Mouse (Mus musculus) C2C12 (cell line): Measurements from ENCODE around the gene Flot2.

Experiments used
- CTCF ChIP-seq: IDR thresholded peaks from one replicate; pipeline ENCODE4 v1.5.1; 2011; ENCODE audit not compliant: control insufficient read depth, insufficient read depth, insufficient read length
- FOSL1 ChIP-seq: IDR thresholded peaks from one replicate; pipeline ENCODE4 v1.8.0; 2011; ENCODE audit warnings: mild to moderate bottlenecking, low read length; ENCODE audit not compliant: poor library complexity, insufficient read depth, severe bottlenecking
- MAX ChIP-seq: IDR thresholded peaks from one replicate; pipeline ENCODE4 v1.6.1; 2011; ENCODE audit warnings: mild to moderate bottlenecking, control low read depth
- MYOD1 ChIP-seq: IDR thresholded peaks from one replicate; pipeline ENCODE4 v1.6.1; 2011; ENCODE audit warnings: low read depth; ENCODE audit not compliant: control insufficient read depth, insufficient read length
- USF1 ChIP-seq: IDR thresholded peaks from one replicate; pipeline ENCODE4 v1.6.1; 2011; ENCODE audit warnings: low read depth, mild to moderate bottlenecking, control low read depth, moderate library complexity

GRCm38 (mm10) chr11:78056946-78057345 is 19.2 kb downstream of the Flot2 start:
- TF ChIP-seq MAX: no peak
- no peak for TF ChIP-seq CTCF
- no peak for TF ChIP-seq FOSL1
- TF ChIP-seq MYOD1: no peak
- TF ChIP-seq USF1: no peak
